Mouse (Mus musculus): ENCODE data around the gene Slc16a10.

Gene Slc16a10

GRCm38 (mm10) chr10:40094752-40095151, 47.3 kb downstream of the Slc16a10 start:
- no peaks in the 10 kb centered on the region for H3K9me3 ChIP-seq (ENCODE audit: low read length)
- no peak for TF ChIP-seq POU5F1 (IDR thresholded peaks at IDR 0.05; ENCODE audit: borderline replicate concordance, low read length)
- TF ChIP-seq NANOG (IDR thresholded peaks at IDR 0.05; ENCODE audit: borderline replicate concordance, low read length) = no peak
- no peak for TF ChIP-seq CTCF (conservative IDR thresholded peaks at IDR 0.05; ENCODE audit: low read length)

GRCm38 (mm10) chr10:40093526-40093925, 48.5 kb downstream of the Slc16a10 start:
- Histone ChIP-seq H3K27me3 (ENCODE audit: insufficient read depth, low read length) (no peaks in the 10 kb centered on the region), H3K36me3 (ENCODE audit: insufficient read depth, low read length) (no peaks in the 10 kb centered on the region), H3K4me1 (replicated peaks; ENCODE audit: low read depth, low read length) (no peaks in the 10 kb centered on the region), H3K4me3 (replicated peaks; ENCODE audit: low read length) (no peak overlapping the region), H3K9me3 (ENCODE audit: low read length) (no peaks in the 10 kb centered on the region)
- TF ChIP-seq POU5F1 (IDR thresholded peaks at IDR 0.05; ENCODE audit: borderline replicate concordance, low read length) = no peak
- no peak for TF ChIP-seq CTCF (conservative IDR thresholded peaks at IDR 0.05; ENCODE audit: low read length)
- no peak for TF ChIP-seq NANOG (IDR thresholded peaks at IDR 0.05; ENCODE audit: borderline replicate concordance, low read length)

More at GRCm38 (mm10) chr10:40094752-40095151, 47.3 kb downstream of the Slc16a10 start:
- Histone ChIP-seq H3K4me3 (replicated peaks; ENCODE audit: low read length) (no peak overlapping the region), H3K36me3 (ENCODE audit: insufficient read depth, low read length) (no peaks in the 10 kb centered on the region), H3K4me1 (replicated peaks; ENCODE audit: low read depth, low read length) (no peaks in the 10 kb centered on the region), H3K27me3 (ENCODE audit: insufficient read depth, low read length) (no peaks in the 10 kb centered on the region)

- Histone ChIP-seq H3K9me3 (ENCODE audit: low read length) (no peaks in the 10 kb centered on the region), H3K27me3 (ENCODE audit: insufficient read depth, low read length) (no peaks in the 10 kb centered on the region), H3K4me3 (replicated peaks; ENCODE audit: low read length) (no peak overlapping the region), H3K36me3 (ENCODE audit: insufficient read depth, low read length) (no peaks in the 10 kb centered on the region), H3K4me1 (replicated peaks; ENCODE audit: low read depth, low read length) (no peaks in the 10 kb centered on the region)
- TF ChIP-seq POU5F1 (IDR thresholded peaks at IDR 0.05; ENCODE audit: borderline replicate concordance, low read length) (no peak), NANOG (IDR thresholded peaks at IDR 0.05; ENCODE audit: borderline replicate concordance, low read length) (no peak), CTCF (conservative IDR thresholded peaks at IDR 0.05; ENCODE audit: low read length) (no peak)
Observed at GRCm38 (mm10) chr10:40091455-40091854, 50.6 kb downstream of the Slc16a10 start.

- Histone ChIP-seq H3K36me3 (ENCODE audit: insufficient read depth, low read length) (no peaks in the 10 kb centered on the region), H3K9me3 (ENCODE audit: low read length) (no peaks in the 10 kb centered on the region), H3K4me1 (replicated peaks; ENCODE audit: low read depth, low read length) (no peaks in the 10 kb centered on the region), H3K27me3 (ENCODE audit: insufficient read depth, low read length) (no peaks in the 10 kb centered on the region), H3K4me3 (replicated peaks; ENCODE audit: low read length) (no peak overlapping the region)
- no peak for TF ChIP-seq POU5F1 (IDR thresholded peaks at IDR 0.05; ENCODE audit: borderline replicate concordance, low read length)
- no peak for TF ChIP-seq CTCF (conservative IDR thresholded peaks at IDR 0.05; ENCODE audit: low read length)
- TF ChIP-seq NANOG (IDR thresholded peaks at IDR 0.05; ENCODE audit: borderline replicate concordance, low read length) = no peak
Observed at GRCm38 (mm10) chr10:40090504-40091428, 51.3 kb downstream of the Slc16a10 start.

GRCm38 (mm10) chr10:40084332-40085093, 57.5 kb downstream of the Slc16a10 start:
- H3K4me1 ChIP-seq (replicated peaks; ENCODE audit: low read depth, low read length) = peaks cover 6% of the 10 kb centered on the region; the same call in 1 of the 2 replicates
- no peaks in the 10 kb centered on the region for H3K36me3 ChIP-seq (ENCODE audit: insufficient read depth, low read length)
- TF ChIP-seq POU5F1 (IDR thresholded peaks at IDR 0.05; ENCODE audit: borderline replicate concordance, low read length) (no peak), CTCF (conservative IDR thresholded peaks at IDR 0.05; ENCODE audit: low read length) (no peak), NANOG (IDR thresholded peaks at IDR 0.05; ENCODE audit: borderline replicate concordance, low read length) (no peak)
- no peak overlapping the region for H3K4me3 ChIP-seq (replicated peaks; ENCODE audit: low read length)
- H3K27me3 ChIP-seq (ENCODE audit: insufficient read depth, low read length) = no peaks in the 10 kb centered on the region
- H3K9me3 ChIP-seq (ENCODE audit: low read length) = no peaks in the 10 kb centered on the region

- TF ChIP-seq POU5F1 (IDR thresholded peaks at IDR 0.05; ENCODE audit: borderline replicate concordance, low read length) (no peak), CTCF (conservative IDR thresholded peaks at IDR 0.05; ENCODE audit: low read length) (no peak), NANOG (IDR thresholded peaks at IDR 0.05; ENCODE audit: borderline replicate concordance, low read length) (no peak)
- no peaks in the 10 kb centered on the region for H3K9me3 ChIP-seq (ENCODE audit: low read length)
- H3K4me3 ChIP-seq (replicated peaks; ENCODE audit: low read length) = no peak overlapping the region
- H3K27me3 ChIP-seq (ENCODE audit: insufficient read depth, low read length) = no peaks in the 10 kb centered on the region
- H3K4me1 ChIP-seq (replicated peaks; ENCODE audit: low read depth, low read length) = peaks cover 6% of the 10 kb centered on the region; the same call in 1 of the 2 replicates
- H3K36me3 ChIP-seq (ENCODE audit: insufficient read depth, low read length) = no peaks in the 10 kb centered on the region
Observed at GRCm38 (mm10) chr10:40083556-40083955, 58.5 kb downstream of the Slc16a10 start.

GRCm38 (mm10) chr10:40082668-40083067, 59.4 kb downstream of the Slc16a10 start:
- H3K9me3 ChIP-seq (ENCODE audit: low read length) = no peaks in the 10 kb centered on the region
- H3K36me3 ChIP-seq (ENCODE audit: insufficient read depth, low read length) = no peaks in the 10 kb centered on the region
- peaks cover 6% of the 10 kb centered on the region; the same call in 1 of the 2 replicates for H3K4me1 ChIP-seq (replicated peaks; ENCODE audit: low read depth, low read length)
- H3K27me3 ChIP-seq (ENCODE audit: insufficient read depth, low read length) = no peaks in the 10 kb centered on the region
- TF ChIP-seq CTCF (conservative IDR thresholded peaks at IDR 0.05; ENCODE audit: low read length) (no peak), NANOG (IDR thresholded peaks at IDR 0.05; ENCODE audit: borderline replicate concordance, low read length) (no peak), POU5F1 (IDR thresholded peaks at IDR 0.05; ENCODE audit: borderline replicate concordance, low read length) (no peak)
- H3K4me3 ChIP-seq (replicated peaks; ENCODE audit: low read length) = no peak overlapping the region

GRCm38 (mm10) chr10:40080533-40080932, 61.5 kb downstream of the Slc16a10 start:
- Histone ChIP-seq H3K36me3 (ENCODE audit: insufficient read depth, low read length) (no peaks in the 10 kb centered on the region), H3K4me3 (replicated peaks; ENCODE audit: low read length) (no peak overlapping the region), H3K4me1 (replicated peaks; ENCODE audit: low read depth, low read length) (peaks cover 6% of the 10 kb centered on the region; the same call in 1 of the 2 replicates), H3K27me3 (ENCODE audit: insufficient read depth, low read length) (no peaks in the 10 kb centered on the region), H3K9me3 (ENCODE audit: low read length) (no peaks in the 10 kb centered on the region)
- TF ChIP-seq CTCF (conservative IDR thresholded peaks at IDR 0.05; ENCODE audit: low read length) (no peak), NANOG (IDR thresholded peaks at IDR 0.05; ENCODE audit: borderline replicate concordance, low read length) (no peak), POU5F1 (IDR thresholded peaks at IDR 0.05; ENCODE audit: borderline replicate concordance, low read length) (no peak)
